Mouse (Mus musculus) hindbrain, embryonic 11.5 days (tissue): ENCODE measurements at regions not wholly inside any gene's neighbourhood (a gene's known extent, or its start where the extent isn't known, plus 50 kb on each side); places are given as distances from the start of the nearest gene placed in this dataset.

ENCODE experiments used
- ATAC-seq: fragments of 200-750 bp; cut with Nextera tagmentation; 2 replicates; pipeline ENCODE4 v1.8.0; 2017; ENCODE audit warnings: mild to moderate bottlenecking, moderate TSS enrichment, moderate library complexity; ENCODE audit not compliant: low FRiP score
- DNase-seq: peaks from one replicate; pipeline ENCODE4 v3.0.0-alpha.2; 2015; ENCODE audit warnings: low spot score
- H3K27ac ChIP-seq: fragments of 300-500 bp; sonication (generic); 2 replicates; pipeline ENCODE4 v1.5.1; 2014; ENCODE audit warnings: mild to moderate bottlenecking, low read depth, low read length
- H3K27me3 ChIP-seq: fragments of 300-500 bp; sonication (generic); 2 replicates; pipeline ENCODE4 v1.6.1; 2014; ENCODE audit warnings: mild to moderate bottlenecking, low read length, moderate library complexity, mixed read lengths; ENCODE audit not compliant: control insufficient read depth, insufficient read depth
- H3K36me3 ChIP-seq: fragments of 300-500 bp; sonication (generic); 2 replicates; pipeline ENCODE4 v1.6.1; 2014; ENCODE audit warnings: mild to moderate bottlenecking, low read length, moderate library complexity, mixed read lengths; ENCODE audit not compliant: control insufficient read depth, insufficient read depth
- H3K4me1 ChIP-seq: fragments of 300-500 bp; sonication (generic); replicated peaks from 2 replicates; pipeline ENCODE4 v1.6.1; 2014; ENCODE audit warnings: low read length, mixed read lengths; ENCODE audit not compliant: control insufficient read depth, insufficient read depth
- H3K4me2 ChIP-seq: fragments of 300-500 bp; sonication (generic); replicated peaks from 2 replicates; pipeline ENCODE4 v1.6.1; 2014; ENCODE audit warnings: mild to moderate bottlenecking, low read depth, low read length
- H3K4me3 ChIP-seq: fragments of 300-500 bp; sonication (generic); 2 replicates; pipeline ENCODE4 v1.5.1; 2014; ENCODE audit warnings: low read depth, low read length
- H3K9ac ChIP-seq: fragments of 300-500 bp; sonication (generic); 2 replicates; pipeline ENCODE4 v1.6.1; 2014; ENCODE audit warnings: low read depth, low read length
- H3K9me3 ChIP-seq: fragments of 300-500 bp; sonication (generic); 2 replicates; pipeline ENCODE4 v1.6.1; 2016; ENCODE audit warnings: low read length; ENCODE audit not compliant: control insufficient read depth
- WGBS: fragments of 180-500 bp; shearing (Covaris S2); extraction: QIAGEN DNeasy Blood & Tissue Kit; methylation state at CpG from one replicate; pipeline ENCODE4 v1.1.7; 2014; 5-methylcytosine and 5-hydroxymethylcytosine counted together

DNA sequence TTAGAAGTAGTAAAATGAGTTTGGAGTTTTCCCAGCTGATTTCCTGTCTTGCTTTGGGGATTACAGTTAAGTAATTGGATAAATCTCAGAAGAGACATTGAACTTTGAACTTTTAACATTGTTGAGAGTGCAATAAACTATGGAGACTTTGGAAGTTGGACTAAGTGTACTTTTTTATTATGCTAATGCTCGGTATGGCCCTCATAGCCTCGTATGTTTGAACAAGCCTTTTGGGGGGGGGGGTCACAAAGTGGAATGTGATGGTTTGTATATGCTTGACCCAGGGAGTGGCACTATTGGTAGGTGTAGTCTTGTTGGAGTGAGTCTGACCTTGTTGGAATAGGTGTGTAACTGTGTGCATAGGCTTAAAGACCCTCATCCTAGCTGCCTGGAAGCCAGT is 396.4 kb downstream of the Rab38 start:
- WGBS = 88% methylated on average over 2 of the region's 2 CpGs
- H3K4me3 ChIP-seq = no peak overlapping the region
- no peaks in the 10 kb centered on the region for H3K27me3 ChIP-seq
- no peak for ATAC-seq
- H3K9ac ChIP-seq = no peak overlapping the region
- DNase-seq = no peak
- no peaks in the 10 kb centered on the region for H3K9me3 ChIP-seq
- H3K36me3 ChIP-seq = no peaks in the 10 kb centered on the region
- no peak overlapping the region for H3K4me2 ChIP-seq
- no peak overlapping the region for H3K27ac ChIP-seq
- H3K4me1 ChIP-seq = no peaks in the 10 kb centered on the region

DNA sequence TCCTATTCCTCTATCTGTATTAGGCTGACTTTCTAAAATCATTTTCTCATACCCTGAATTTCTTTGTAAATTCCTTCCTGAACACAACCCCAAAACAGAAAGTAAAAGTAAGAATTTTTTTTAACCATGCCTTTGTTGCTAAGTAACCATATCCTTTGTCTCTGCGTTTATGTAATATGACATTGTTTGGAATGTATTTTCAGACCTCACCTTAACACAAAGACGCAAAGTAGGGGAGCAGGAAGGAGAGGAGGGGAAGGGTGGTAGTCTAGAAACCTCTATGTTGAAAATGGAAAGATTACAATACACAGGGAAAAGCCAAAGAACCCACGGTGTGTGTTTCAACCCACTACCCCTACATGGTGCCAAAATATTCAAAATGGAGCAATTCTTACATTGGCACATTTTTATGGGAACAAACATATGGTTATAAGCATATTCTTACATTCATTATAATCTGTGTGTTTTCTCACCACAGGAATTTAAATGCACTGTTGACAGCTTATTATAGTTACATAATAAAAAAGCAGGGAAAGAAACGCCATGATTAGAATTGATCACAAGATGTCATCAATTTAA is 418.0 kb downstream of the Rab38 start:
- no peaks in the 10 kb centered on the region for H3K36me3 ChIP-seq
- no peak overlapping the region for H3K4me3 ChIP-seq
- no peaks in the 10 kb centered on the region for H3K27me3 ChIP-seq
- WGBS = 91% methylated on average over 4 of the region's 4 CpGs
- H3K4me2 ChIP-seq = no peak overlapping the region
- ATAC-seq (no peak), DNase-seq (no peak)
- H3K4me1 ChIP-seq = no peaks in the 10 kb centered on the region
- H3K9ac ChIP-seq = no peak overlapping the region
- no peak overlapping the region for H3K27ac ChIP-seq
- no peaks in the 10 kb centered on the region for H3K9me3 ChIP-seq
